Mouse (Mus musculus) activated CD4-positive, CD25-positive, alpha-beta regulatory T cell, adult 4 months (primary cell): ENCODE data around the gene Cldn16. TPM values are rescaled to one million over a fixed set of nuclear protein-coding genes. Genes with fewer than 3 reads are reported as not detected.

Experiments
- polyA plus RNA-seq, 2 experiments: library from polyadenylated mRNA; unstranded; fragments of 100-300 nt; shearing (Covaris generic); gene quantifications; one replicate each; pipeline ENCODE4 v1.2.1; 2017

The Cldn16 gene
- polyA plus RNA-seq, 2 experiments from 2014 or later, result not detected

Other genes with a start within 250 kb of the Cldn16 start
- not detected for gene Cldn1, start 91.3 kb upstream of the Cldn16 start, polyA plus RNA-seq
- not detected for gene Tmem207, start 63.6 kb downstream of the Cldn16 start, polyA plus RNA-seq
- 1 to 10 TPM; 8.4 to 8.8 TPM for gene Il1rap, start 118.6 kb downstream of the Cldn16 start, polyA plus RNA-seq